Mouse (Mus musculus) embryonic fibroblast, embryonic 13.5 days (primary cell): ENCODE results near the gene Tle4.

Experiments used
- CTCF ChIP-seq: IDR thresholded peaks from 2 replicates; pipeline ENCODE4 v1.5.1; 2011; ENCODE audit warnings: mild to moderate bottlenecking, control low read depth, low read length, moderate library complexity, borderline replicate concordance; ENCODE audit not compliant: insufficient read depth
- POLR2A ChIP-seq: IDR thresholded peaks from 2 replicates; pipeline ENCODE4 v1.6.1; 2011; ENCODE audit warnings: low read depth, mild to moderate bottlenecking, control low read depth, low read length, moderate library complexity

DNA sequence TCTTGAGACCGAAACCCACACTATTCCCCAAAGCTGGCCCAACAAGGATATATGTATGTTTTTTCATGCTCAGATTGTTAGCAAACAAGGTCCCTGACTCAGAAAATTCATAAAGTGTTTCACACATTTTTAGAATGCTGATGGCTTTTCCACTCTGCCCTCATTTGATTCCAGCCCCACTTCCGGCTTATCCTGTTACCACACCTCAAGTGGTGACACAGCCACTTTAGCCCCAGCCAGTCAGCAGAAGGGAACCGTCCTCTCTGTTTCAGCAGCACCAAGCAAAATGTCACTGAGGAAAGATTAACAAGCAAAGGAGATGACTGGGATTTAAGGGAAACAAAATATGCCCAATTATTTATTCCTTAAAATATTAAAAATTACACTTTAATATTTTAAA lies 50.0 kb downstream of the Tle4 start:
- no peak for TF ChIP-seq CTCF
- TF ChIP-seq POLR2A, result no peak
